Mouse (Mus musculus) liver, postnatal 0 days (tissue): ENCODE data around the gene Bbx.

Experiments used
- CTCF ChIP-seq: sonication (generic); IDR thresholded peaks from 2 replicates; pipeline ENCODE4 v1.5.1; 2016; ENCODE audit warnings: antibody characterized with exemption, low read depth
- EP300 ChIP-seq: IDR thresholded peaks from 2 replicates; pipeline ENCODE4 v1.6.1; 2016; ENCODE audit warnings: antibody characterized with exemption, low read depth, mild to moderate bottlenecking

- TF ChIP-seq CTCF: no peak
- no peak for TF ChIP-seq EP300
Observed at GRCm38 (mm10) chr16:50298743-50299443, 133.3 kb downstream of the Bbx start.
